Mouse (Mus musculus): Measurements from ENCODE around the gene Ace. TPM values are rescaled to one million over a fixed set of nuclear protein-coding genes. Genes with fewer than 3 reads are reported as not detected.

Gene Ace
- polyA plus RNA-seq, 2 experiments: 1.1 to 1.4 TPM

GRCm38 (mm10) chr11:105948255-105948654, 19.5 kb upstream of the Ace start:
- DNase-seq (ENCODE audit: low spot score): no peak
- Histone ChIP-seq H3K27ac (replicated peaks; ENCODE audit: low read depth, low read length) (no peak overlapping the region), H3K9me3 (ENCODE audit: control insufficient read depth, low read length) (no peaks in the 10 kb centered on the region), H3K27me3 (ENCODE audit: control insufficient read depth, insufficient read depth, low read length) (no peaks in the 10 kb centered on the region), H3K4me2 (replicated peaks; ENCODE audit: low read depth, low read length, severe bottlenecking) (no peak overlapping the region), H3K4me3 (replicated peaks; ENCODE audit: low read length) (no peak overlapping the region), H3K4me1 (ENCODE audit: control insufficient read depth, insufficient read depth, low read length) (peaks cover 6% of the 10 kb centered on the region; the same call in 1 of the 2 replicates), H3K36me3 (ENCODE audit: control insufficient read depth, insufficient read depth, low read length) (no peaks in the 10 kb centered on the region), H3K9ac (ENCODE audit: low read depth, low read length, severe bottlenecking) (no peak overlapping the region)
- WGBS: 50% methylated on average over 2 of the region's 2 CpGs
- ATAC-seq (ENCODE audit: low FRiP score, low read depth): no peak
- TF ChIP-seq POLR2A (IDR thresholded peaks at IDR 0.05; ENCODE audit: borderline replicate concordance, extremely low read depth, insufficient read depth, insufficient read length): no peak

GRCm38 (mm10) chr11:105950519-105950918, 17.2 kb upstream of the Ace start:
- Histone ChIP-seq H3K4me2 (replicated peaks; ENCODE audit: low read depth, low read length, severe bottlenecking) (no peak overlapping the region), H3K4me3 (replicated peaks; ENCODE audit: low read length) (no peak overlapping the region), H3K4me1 (ENCODE audit: control insufficient read depth, insufficient read depth, low read length) (peaks cover 3% of the 10 kb centered on the region; the same call in 1 of the 2 replicates), H3K9me3 (ENCODE audit: control insufficient read depth, low read length) (no peaks in the 10 kb centered on the region), H3K9ac (ENCODE audit: low read depth, low read length, severe bottlenecking) (no peak overlapping the region), H3K36me3 (ENCODE audit: control insufficient read depth, insufficient read depth, low read length) (no peaks in the 10 kb centered on the region), H3K27ac (replicated peaks; ENCODE audit: low read depth, low read length) (no peak overlapping the region), H3K27me3 (ENCODE audit: control insufficient read depth, insufficient read depth, low read length) (no peaks in the 10 kb centered on the region)
- TF ChIP-seq POLR2A (IDR thresholded peaks at IDR 0.05; ENCODE audit: borderline replicate concordance, extremely low read depth, insufficient read depth, insufficient read length): no peak
- 77% methylated on average over 4 of the region's 4 CpGs for WGBS
- ATAC-seq (ENCODE audit: low FRiP score, low read depth) (no peak), DNase-seq (ENCODE audit: low spot score) (no peak)

GRCm38 (mm10) chr11:105951601-105952044, 16.1 kb upstream of the Ace start:
- H3K4me1 ChIP-seq (ENCODE audit: control insufficient read depth, insufficient read depth, low read length): peaks cover 3% of the 10 kb centered on the region; the same call in 1 of the 2 replicates
- H3K4me3 ChIP-seq (replicated peaks; ENCODE audit: low read length): no peak overlapping the region
- no peaks in the 10 kb centered on the region for H3K36me3 ChIP-seq (ENCODE audit: control insufficient read depth, insufficient read depth, low read length)
- H3K9ac ChIP-seq (ENCODE audit: low read depth, low read length, severe bottlenecking): no peak overlapping the region
- no peak overlapping the region for H3K27ac ChIP-seq (replicated peaks; ENCODE audit: low read depth, low read length)
- DNase-seq (ENCODE audit: low spot score): no peak
- H3K9me3 ChIP-seq (ENCODE audit: control insufficient read depth, low read length): no peaks in the 10 kb centered on the region
- H3K27me3 ChIP-seq (ENCODE audit: control insufficient read depth, insufficient read depth, low read length): no peaks in the 10 kb centered on the region
- no peak for ATAC-seq (ENCODE audit: low FRiP score, low read depth)
- TF ChIP-seq POLR2A (IDR thresholded peaks at IDR 0.05; ENCODE audit: borderline replicate concordance, extremely low read depth, insufficient read depth, insufficient read length): no peak
- WGBS: 33% methylated on average over 3 of the region's 3 CpGs
- no peak overlapping the region for H3K4me2 ChIP-seq (replicated peaks; ENCODE audit: low read depth, low read length, severe bottlenecking)

- Histone ChIP-seq H3K9ac (ENCODE audit: low read depth, low read length, severe bottlenecking) (no peak overlapping the region), H3K4me1 (ENCODE audit: control insufficient read depth, insufficient read depth, low read length) (peaks cover 3% of the 10 kb centered on the region; the same call in 1 of the 2 replicates), H3K4me3 (replicated peaks; ENCODE audit: low read length) (no peak overlapping the region), H3K9me3 (ENCODE audit: control insufficient read depth, low read length) (no peaks in the 10 kb centered on the region), H3K27ac (replicated peaks; ENCODE audit: low read depth, low read length) (no peak overlapping the region), H3K27me3 (ENCODE audit: control insufficient read depth, insufficient read depth, low read length) (no peaks in the 10 kb centered on the region), H3K4me2 (replicated peaks; ENCODE audit: low read depth, low read length, severe bottlenecking) (no peak overlapping the region), H3K36me3 (ENCODE audit: control insufficient read depth, insufficient read depth, low read length) (no peaks in the 10 kb centered on the region)
- DNase-seq (ENCODE audit: low spot score) (no peak), ATAC-seq (ENCODE audit: low FRiP score, low read depth) (no peak)
- WGBS: 87% methylated on average over 9 of the region's 9 CpGs
- no peak for TF ChIP-seq POLR2A (IDR thresholded peaks at IDR 0.05; ENCODE audit: borderline replicate concordance, extremely low read depth, insufficient read depth, insufficient read length)
These were observed 15.6 kb upstream of the Ace start for GRCm38 (mm10) chr11:105952111-105952510.

- Histone ChIP-seq H3K4me1 (ENCODE audit: control insufficient read depth, insufficient read depth, low read length) (peaks cover 3% of the 10 kb centered on the region; the same call in 1 of the 2 replicates), H3K27ac (replicated peaks; ENCODE audit: low read depth, low read length) (no peak within 1 kb of the TSS), H3K4me3 (replicated peaks; ENCODE audit: low read length) (no peak within 1 kb of the TSS), H3K4me2 (replicated peaks; ENCODE audit: low read depth, low read length, severe bottlenecking) (no peak within 1 kb of the TSS), H3K27me3 (ENCODE audit: control insufficient read depth, insufficient read depth, low read length) (no peaks in the 10 kb centered on the region), H3K9me3 (ENCODE audit: control insufficient read depth, low read length) (no peaks in the 10 kb centered on the region), H3K9ac (ENCODE audit: low read depth, low read length, severe bottlenecking) (no peak within 1 kb of the TSS), H3K36me3 (ENCODE audit: control insufficient read depth, insufficient read depth, low read length) (no peaks in the 10 kb centered on the region)
- no peak for ATAC-seq (ENCODE audit: low FRiP score, low read depth)
- TF ChIP-seq POLR2A (IDR thresholded peaks at IDR 0.05; ENCODE audit: borderline replicate concordance, extremely low read depth, insufficient read depth, insufficient read length): no peak
- WGBS: 72% methylated on average over 12 of the region's 12 CpGs
- DNase-seq (ENCODE audit: low spot score): no peak
These were observed 14.8 kb upstream of the Ace start, which contains the start of gene Cyb561 for GRCm38 (mm10) chr11:105952911-105953386. Gene Cyb561, minus strand, starts transcription at chr11:105953336.

Measured in limb, embryonic 14.5 days (tissue).